Mouse (Mus musculus) heart, adult 2 months (tissue): ENCODE measurements around the gene Prkab1.

Experiments
- CTCF ChIP-seq: fragments of 200-600 bp; IDR thresholded peaks from 2 replicates; pipeline ENCODE4 v1.8.1; 2022; ENCODE audit warnings: antibody characterized with exemption, mild to moderate bottlenecking, moderate library complexity
- EP300 ChIP-seq: fragments of 200-500 bp; IDR thresholded peaks from 2 replicates; pipeline ENCODE4 v1.6.1; 2011; ENCODE audit warnings: low read depth, low read length, control low read depth; ENCODE audit not compliant: insufficient read depth

- no peak for TF ChIP-seq CTCF
- TF ChIP-seq EP300: no peak
These were observed 11.8 kb downstream of the Prkab1 start for GRCm38 (mm10) chr5:116012503-116012902.
